Mouse (Mus musculus): Measurements from ENCODE around the gene Smad1.

The Smad1 gene

GRCm38 (mm10) chr8:79367959-79368358, 31.4 kb downstream of the Smad1 start:
- POLR2A ChIA-PET = no interaction called here
- CTCF ChIA-PET = no interaction called here

- CTCF ChIA-PET = no interaction called here
- POLR2A ChIA-PET = no interaction called here
These were observed 32.0 kb downstream of the Smad1 start for GRCm38 (mm10) chr8:79367350-79367749.

- CTCF ChIA-PET = interaction anchor here in 1 of 4 experiments (0.6 kb wide), 1 partner anchor 466 kb away, joined by 6 read pairs; no protein-coding TSS in a partner anchor
- POLR2A ChIA-PET = no interaction called here
These were observed 33.1 kb downstream of the Smad1 start for GRCm38 (mm10) chr8:79366227-79366626.

- CTCF ChIA-PET = no interaction called here
- POLR2A ChIA-PET = no interaction called here
These were observed 33.6 kb downstream of the Smad1 start for GRCm38 (mm10) chr8:79365707-79366106.

GRCm38 (mm10) chr8:79364806-79365205, 34.5 kb downstream of the Smad1 start:
- ChIA-PET CTCF (no interaction called here), POLR2A (interaction anchor here in 1 of 4 experiments (1.0 kb wide), 1 partner anchor 15 kb away, joined by 4 read pairs; no protein-coding TSS in a partner anchor)

GRCm38 (mm10) chr8:79362430-79362829, 36.9 kb downstream of the Smad1 start:
- ChIA-PET POLR2A (interaction anchor here in 1 of 4 experiments (1.5 kb wide), 1 partner anchor 9 kb away, joined by 4 read pairs; no protein-coding TSS in a partner anchor), CTCF (no interaction called here)

- CTCF ChIA-PET = interaction anchor here in 2 of 4 experiments (0.5 to 0.7 kb wide), 3 partner anchors 10 to 461 kb away, joined by 3 to 11 read pairs (median 7); no protein-coding TSS in a partner anchor
- POLR2A ChIA-PET = interaction anchor here in 3 of 4 experiments (0.8 to 1.5 kb wide), 5 partner anchors 10 to 277 kb away, joined by 3 to 5 read pairs (median 3); partner anchors contain the start of gene Smad1 (in 2 of the 3)
These were observed 38.4 kb downstream of the Smad1 start for GRCm38 (mm10) chr8:79360774-79361527.

GRCm38 (mm10) chr8:79360302-79360701, 39.0 kb downstream of the Smad1 start:
- CTCF ChIA-PET = interaction anchor here in 2 of 4 experiments (0.6 to 0.7 kb wide), 2 partner anchors 27 to 461 kb away, joined by 3 to 11 read pairs; no protein-coding TSS in a partner anchor
- POLR2A ChIA-PET = interaction anchor here in 3 of 4 experiments (0.8 to 1.4 kb wide), 4 partner anchors 18 to 278 kb away, joined by 3 to 5 read pairs (median 3); partner anchors contain the start of gene Smad1 (in 2 of the 3)

GRCm38 (mm10) chr8:79355721-79356434, 43.4 kb downstream of the Smad1 start:
- POLR2A ChIA-PET = interaction anchor here in 2 of 4 experiments (1.4 to 1.8 kb wide), 4 partner anchors 16 to 42 kb away, joined by 3 to 4 read pairs (median 4); no protein-coding TSS in a partner anchor

GRCm38 (mm10) chr8:79354009-79354408, 45.3 kb downstream of the Smad1 start:
- CTCF ChIA-PET = no interaction called here
- POLR2A ChIA-PET = no interaction called here

More at GRCm38 (mm10) chr8:79355721-79356434, 43.4 kb downstream of the Smad1 start:
- CTCF ChIA-PET = no interaction called here

- ChIA-PET POLR2A (interaction anchor here in 1 of 4 experiments (1.2 kb wide), 2 partner anchors 12 to 46 kb away, joined by 3 read pairs; no protein-coding TSS in a partner anchor), CTCF (interaction anchor here in 2 of 4 experiments (0.5 to 1.8 kb wide), 2 partner anchors 12 to 752 kb away, joined by 3 to 6 read pairs; no protein-coding TSS in a partner anchor)
These were observed 47.4 kb downstream of the Smad1 start for GRCm38 (mm10) chr8:79351916-79352315.

GRCm38 (mm10) chr8:79350805-79351204, 48.5 kb downstream of the Smad1 start:
- POLR2A ChIA-PET = interaction anchor here in 1 of 4 experiments (0.7 to 1.4 kb wide), 3 partner anchors 14 to 22 kb away, joined by 3 to 4 read pairs (median 3); no protein-coding TSS in a partner anchor
- CTCF ChIA-PET = interaction anchor here in 2 of 4 experiments (0.6 to 1.8 kb wide), 3 partner anchors 10 to 61 kb away, joined by 3 to 7 read pairs (median 4); no protein-coding TSS in a partner anchor

GRCm38 (mm10) chr8:79350094-79350593, 49.2 kb downstream of the Smad1 start:
- POLR2A ChIA-PET = interaction anchor here in 2 of 4 experiments (0.7 to 1.4 kb wide), 3 partner anchors 14 to 49 kb away, joined by 3 to 4 read pairs (median 3); partner anchors contain the start of gene Smad1 (in 1 of the 2)
- CTCF ChIA-PET = interaction anchor here in 1 of 4 experiments (1.8 kb wide), 1 partner anchor 10 kb away, joined by 3 read pairs; no protein-coding TSS in a partner anchor

GRCm38 (mm10) chr8:79346414-79346813, 52.9 kb downstream of the Smad1 start:
- CTCF ChIA-PET = no interaction called here
- POLR2A ChIA-PET = no interaction called here

- ChIA-PET CTCF (no interaction called here), POLR2A (interaction anchor here in 1 of 4 experiments (0.7 kb wide), 1 partner anchor 912 kb away, joined by 4 read pairs; no protein-coding TSS in a partner anchor)
These were observed 53.5 kb downstream of the Smad1 start for GRCm38 (mm10) chr8:79345856-79346255.

GRCm38 (mm10) chr8:79341236-79341635, 58.1 kb downstream of the Smad1 start:
- ChIA-PET CTCF (no interaction called here), POLR2A (no interaction called here)

GRCm38 (mm10) chr8:79339555-79339954, 59.8 kb downstream of the Smad1 start:
- ChIA-PET POLR2A (no interaction called here), CTCF (interaction anchor here in 2 of 4 experiments (0.5 to 1.3 kb wide), 3 partner anchors 12 to 873 kb away, joined by 3 read pairs; no protein-coding TSS in a partner anchor)

- CTCF ChIA-PET = no interaction called here
- POLR2A ChIA-PET = interaction anchor here in 1 of 4 experiments (1.0 kb wide), 1 partner anchor 60 kb away, joined by 3 read pairs; no protein-coding TSS in a partner anchor
These were observed 60.7 kb downstream of the Smad1 start for GRCm38 (mm10) chr8:79338619-79339018.
